Mouse (Mus musculus): ENCODE results near the gene Cldn13. TPM values are rescaled to one million over a fixed set of nuclear protein-coding genes. Genes with fewer than 3 reads are reported as not detected.
"Not testable (repeated sequence)": the region's sequence is repeated elsewhere in the genome, so short reads cannot be mapped to it uniquely, and the experiment has no call there.

Cldn13 gene
- 0.16 TPM in 1 of 2 replicates, not detected in the other for polyA plus RNA-seq (2015; fragmentation: Nextera tagmentation; extraction: Ambion mirVana)

- 85% methylated on average over 8 of the region's 8 CpGs for WGBS
- H3K27ac ChIP-seq (replicated peaks): no peak within 1 kb of the TSS
- H3K36me3 ChIP-seq: no peaks in the 10 kb centered on the region
- no peak for ATAC-seq (ENCODE audit: insufficient number of reproducible peaks, low FRiP score, low TSS enrichment, low read depth)
- no peaks in the 10 kb centered on the region for H3K27me3 ChIP-seq
- H3K4me2 ChIP-seq (replicated peaks): no peak within 1 kb of the TSS
- no peaks in the 10 kb centered on the region for H3K4me1 ChIP-seq
- no peak within 1 kb of the TSS for H3K9ac ChIP-seq
- H3K4me3 ChIP-seq (replicated peaks): no peak within 1 kb of the TSS
- H3K9me3 ChIP-seq (replicated peaks): 0 out of 2 replicates have a peak, but pooled peaks cover 4% of the 10 kb centered on the region
Observed at GRCm38 (mm10) chr5:134915311-134915710, at the start of gene Cldn13. Cldn13 (minus strand) TSS chr5:134915526.

- H3K27me3 ChIP-seq; H3K4me3 ChIP-seq (replicated peaks); H3K4me2 ChIP-seq (replicated peaks); H3K9ac ChIP-seq; H3K36me3 ChIP-seq; H3K27ac ChIP-seq (replicated peaks); H3K9me3 ChIP-seq (replicated peaks); ATAC-seq (ENCODE audit: insufficient number of reproducible peaks, low FRiP score, low TSS enrichment, low read depth): not testable (repeated sequence)
- H3K4me1 ChIP-seq: peaks cover 23% of the 10 kb centered on the region
Observed at GRCm38 (mm10) chr5:134964655-134965054, 49.3 kb upstream of the Cldn13 start.

GRCm38 (mm10) chr5:134963546-134963945 lies 48.2 kb upstream of the Cldn13 start:
- ATAC-seq (ENCODE audit: insufficient number of reproducible peaks, low FRiP score, low TSS enrichment, low read depth): no peak
- Histone ChIP-seq H3K4me2 (replicated peaks) (no peak overlapping the region), H3K27me3 (no peaks in the 10 kb centered on the region), H3K27ac (replicated peaks) (no peak overlapping the region), H3K9me3 (replicated peaks) (no peaks in the 10 kb centered on the region), H3K9ac (no peak overlapping the region), H3K4me3 (replicated peaks) (no peak overlapping the region), H3K4me1 (peaks cover 23% of the 10 kb centered on the region), H3K36me3 (no peaks in the 10 kb centered on the region)
- 28% methylated on average over 5 of the region's 5 CpGs for WGBS

GRCm38 (mm10) chr5:134961519-134961918 lies 46.2 kb upstream of the Cldn13 start:
- 91% methylated on average over 2 of the region's 2 CpGs for WGBS
- ATAC-seq (ENCODE audit: insufficient number of reproducible peaks, low FRiP score, low TSS enrichment, low read depth): no peak
- Histone ChIP-seq H3K4me1 (peaks cover 19% of the 10 kb centered on the region), H3K36me3 (no peaks in the 10 kb centered on the region), H3K9me3 (replicated peaks) (no peaks in the 10 kb centered on the region), H3K4me3 (replicated peaks) (no peak overlapping the region), H3K27me3 (no peaks in the 10 kb centered on the region), H3K27ac (replicated peaks) (no peak overlapping the region), H3K9ac (no peak overlapping the region), H3K4me2 (replicated peaks) (no peak overlapping the region)

- WGBS: 41% methylated on average over 2 of the region's 2 CpGs
- H3K36me3 ChIP-seq: no peaks in the 10 kb centered on the region
Observed at GRCm38 (mm10) chr5:134960430-134960829, 45.1 kb upstream of the Cldn13 start.

GRCm38 (mm10) chr5:134959114-134959513 lies 43.8 kb upstream of the Cldn13 start:
- Histone ChIP-seq H3K36me3 (no peaks in the 10 kb centered on the region), H3K9me3 (replicated peaks) (no peaks in the 10 kb centered on the region), H3K9ac (no peak overlapping the region), H3K4me3 (replicated peaks) (no peak overlapping the region), H3K4me1 (peaks cover 8% of the 10 kb centered on the region), H3K27me3 (no peaks in the 10 kb centered on the region), H3K4me2 (replicated peaks) (no peak overlapping the region), H3K27ac (replicated peaks) (no peak overlapping the region)
- 71% methylated on average over 7 of the region's 7 CpGs for WGBS
- ATAC-seq (ENCODE audit: insufficient number of reproducible peaks, low FRiP score, low TSS enrichment, low read depth): peak; percentile 49; the same call in 1 of the 2 replicates

More at GRCm38 (mm10) chr5:134960430-134960829, 45.1 kb upstream of the Cldn13 start:
- no peak overlapping the region for H3K9ac ChIP-seq
- no peaks in the 10 kb centered on the region for H3K27me3 ChIP-seq
- ATAC-seq (ENCODE audit: insufficient number of reproducible peaks, low FRiP score, low TSS enrichment, low read depth): peak; percentile 34; the same call in 1 of the 2 replicates
- H3K4me3 ChIP-seq (replicated peaks): no peak overlapping the region
- no peaks in the 10 kb centered on the region for H3K9me3 ChIP-seq (replicated peaks)
- H3K4me1 ChIP-seq: peaks cover 9% of the 10 kb centered on the region
- 0 out of 2 replicates have a peak overlapping the region, but pooled peaks have one; percentile 41 for H3K27ac ChIP-seq (replicated peaks)
- no peak overlapping the region for H3K4me2 ChIP-seq (replicated peaks)

- Histone ChIP-seq H3K36me3 (no peaks in the 10 kb centered on the region), H3K4me1 (peaks cover 9% of the 10 kb centered on the region), H3K4me2 (replicated peaks) (no peak overlapping the region), H3K9ac (no peak overlapping the region), H3K27ac (replicated peaks) (no peak overlapping the region), H3K27me3 (no peaks in the 10 kb centered on the region), H3K4me3 (replicated peaks) (no peak overlapping the region), H3K9me3 (replicated peaks) (no peaks in the 10 kb centered on the region)
- 68% methylated on average over 5 of the region's 5 CpGs for WGBS
- ATAC-seq (ENCODE audit: insufficient number of reproducible peaks, low FRiP score, low TSS enrichment, low read depth): no peak
Observed at GRCm38 (mm10) chr5:134955491-134955890, 40.2 kb upstream of the Cldn13 start.

GRCm38 (mm10) chr5:134951053-134951884 lies 35.9 kb upstream of the Cldn13 start:
- WGBS: 21% methylated on average over 19 of the region's 19 CpGs
- Histone ChIP-seq H3K36me3 (no peaks in the 10 kb centered on the region), H3K27me3 (peaks cover 12% of the 10 kb centered on the region), H3K4me2 (replicated peaks) (peak overlapping the region; percentile 12; the same call in 1 of the 2 replicates), H3K4me1 (peaks cover 23% of the 10 kb centered on the region), H3K9me3 (replicated peaks) (no peaks in the 10 kb centered on the region), H3K27ac (replicated peaks) (no peak overlapping the region), H3K9ac (no peak overlapping the region), H3K4me3 (replicated peaks) (no peak overlapping the region)
- no peak for ATAC-seq (ENCODE audit: insufficient number of reproducible peaks, low FRiP score, low TSS enrichment, low read depth)

- no peaks in the 10 kb centered on the region for H3K9me3 ChIP-seq (replicated peaks)
- no peaks in the 10 kb centered on the region for H3K36me3 ChIP-seq
- H3K9ac ChIP-seq: no peak overlapping the region
- 39% methylated on average over 4 of the region's 4 CpGs for WGBS
- H3K27me3 ChIP-seq: peaks cover 23% of the 10 kb centered on the region
- no peak overlapping the region for H3K4me2 ChIP-seq (replicated peaks)
- H3K4me1 ChIP-seq: peaks cover 26% of the 10 kb centered on the region
- H3K4me3 ChIP-seq (replicated peaks): no peak overlapping the region
- H3K27ac ChIP-seq (replicated peaks): no peak overlapping the region
- no peak for ATAC-seq (ENCODE audit: insufficient number of reproducible peaks, low FRiP score, low TSS enrichment, low read depth)
Observed at GRCm38 (mm10) chr5:134948085-134948439, 32.7 kb upstream of the Cldn13 start.

GRCm38 (mm10) chr5:134947420-134948084 lies 32.2 kb upstream of the Cldn13 start:
- no peak overlapping the region; the same call in 1 of the 2 replicates for H3K4me2 ChIP-seq (replicated peaks)
- H3K27ac ChIP-seq (replicated peaks): 0 out of 2 replicates have a peak overlapping the region, but pooled peaks have one; percentile 41
- no peak overlapping the region for H3K9ac ChIP-seq
- H3K4me3 ChIP-seq (replicated peaks): no peak overlapping the region
- peaks cover 26% of the 10 kb centered on the region for H3K4me1 ChIP-seq
- no peaks in the 10 kb centered on the region for H3K36me3 ChIP-seq
- ATAC-seq (ENCODE audit: insufficient number of reproducible peaks, low FRiP score, low TSS enrichment, low read depth): no peak
- WGBS: 44% methylated on average over 5 of the region's 5 CpGs
- no peaks in the 10 kb centered on the region for H3K9me3 ChIP-seq (replicated peaks)
- peaks cover 23% of the 10 kb centered on the region for H3K27me3 ChIP-seq

- Histone ChIP-seq H3K9ac (peak within 1 kb of the TSS; percentile 9; the same call in 1 of the 2 replicates), H3K27ac (replicated peaks) (peak within 1 kb of the TSS; percentile 79), H3K36me3 (no peaks in the 10 kb centered on the region), H3K4me1 (peaks cover 28% of the 10 kb centered on the region), H3K9me3 (replicated peaks) (no peaks in the 10 kb centered on the region), H3K27me3 (peaks cover 23% of the 10 kb centered on the region), H3K4me3 (replicated peaks) (peak within 1 kb of the TSS; percentile 38), H3K4me2 (replicated peaks) (peak within 1 kb of the TSS; percentile 34)
- 10% methylated on average over 11 of the region's 11 CpGs for WGBS
- ATAC-seq (ENCODE audit: insufficient number of reproducible peaks, low FRiP score, low TSS enrichment, low read depth): peak; percentile 53; the same call in 1 of the 2 replicates
Observed at GRCm38 (mm10) chr5:134946857-134947255, 31.5 kb upstream of the Cldn13 start, which contains the start of gene Cldn4. Cldn4 (minus strand) TSS chr5:134946934.

All from embryonic facial prominence, embryonic 15.5 days (tissue).